Mouse (Mus musculus) heart, postnatal 0 days (tissue): ENCODE measurements around the gene Akr1d1.

ENCODE experiments used
- CTCF ChIP-seq: IDR thresholded peaks from 2 replicates; pipeline ENCODE4 v1.5.1; 2016; ENCODE audit warnings: antibody characterized with exemption, control low read depth, low read depth
- EP300 ChIP-seq: IDR thresholded peaks from 2 replicates; pipeline ENCODE4 v1.6.1; 2016; ENCODE audit warnings: antibody characterized with exemption, low read depth

GRCm38 (mm10) chr6:37592101-37593032 is 62.4 kb downstream of the Akr1d1 start:
- no peak for TF ChIP-seq EP300
- peak; percentile 61 for TF ChIP-seq CTCF
